Mouse (Mus musculus) kidney, adult 11 months (tissue): Measurements from ENCODE around the gene Nipbl.

ENCODE experiments used
- DNase-seq: peaks from one replicate; pipeline ENCODE4 v3.0.0; 2022

The Nipbl gene

DNA sequence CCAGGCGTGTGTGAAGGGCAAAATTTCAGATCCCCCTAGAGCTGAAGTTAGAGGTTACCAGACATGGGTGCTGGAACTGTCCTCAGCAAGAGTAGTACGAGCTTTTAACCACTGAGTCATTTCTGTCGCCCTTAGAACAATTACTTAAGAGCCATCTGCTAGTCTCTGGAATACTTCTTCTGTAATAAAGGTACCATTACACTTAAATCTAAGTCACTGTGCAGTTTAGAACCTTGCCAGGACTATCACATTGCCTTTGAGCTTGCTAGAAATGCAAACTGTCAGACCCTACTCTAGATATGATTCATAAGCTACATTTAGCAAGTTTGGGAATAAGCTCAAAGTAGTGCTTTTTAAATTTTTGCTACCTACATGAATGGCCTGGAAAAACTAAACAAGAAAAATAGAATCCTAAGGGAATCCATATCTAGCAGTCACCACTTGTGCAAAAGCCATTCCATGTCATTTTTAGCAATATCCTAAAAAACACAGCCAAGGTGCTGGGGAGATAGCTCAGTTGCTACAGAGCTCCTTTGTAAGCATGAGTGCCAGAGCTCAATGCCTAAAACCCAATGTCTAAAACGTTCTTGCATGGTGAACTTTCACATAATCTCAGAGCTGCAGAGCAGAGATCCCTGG, 27.6 kb downstream of the Nipbl start:
- no peak for DNase-seq

DNA sequence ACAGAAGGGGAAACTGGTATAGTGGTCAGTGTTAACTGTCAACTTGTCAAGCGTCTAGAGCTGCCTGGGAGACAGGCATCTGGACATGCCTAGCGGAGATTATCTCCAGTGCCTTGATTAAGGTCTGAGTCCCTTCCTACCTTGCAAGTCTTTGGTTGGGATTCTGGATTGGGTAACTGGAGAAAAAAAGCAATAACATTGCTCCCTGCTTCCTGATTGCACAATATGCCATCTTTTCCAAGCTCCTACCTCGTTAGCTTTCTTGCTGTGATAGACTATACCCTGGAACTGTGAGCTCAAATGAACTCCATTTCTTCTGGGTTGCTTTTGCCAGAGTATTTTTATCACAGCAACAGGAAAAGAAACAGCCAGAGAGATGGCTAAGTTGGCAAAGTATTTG, 30.9 kb downstream of the Nipbl start:
- DNase-seq = no peak

DNA sequence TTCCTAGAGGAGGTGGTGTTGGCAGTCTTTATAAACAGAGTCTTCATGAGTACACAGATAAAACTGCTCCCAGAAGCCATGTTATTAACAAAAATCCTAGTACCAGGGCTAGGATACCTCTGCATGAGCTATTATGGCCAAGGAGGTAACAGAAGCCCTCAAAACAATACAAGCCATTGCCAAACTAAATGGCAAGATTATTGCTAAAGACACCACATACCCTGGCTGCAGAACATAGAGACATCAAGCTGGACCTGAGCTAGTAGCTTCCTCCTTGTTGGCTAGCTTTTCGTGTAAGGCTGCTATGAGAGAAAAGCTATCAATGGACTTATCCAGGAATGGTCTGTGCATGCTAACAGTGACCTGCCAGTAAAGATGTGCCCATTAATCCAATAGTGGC, 32.4 kb downstream of the Nipbl start:
- no peak for DNase-seq

DNA sequence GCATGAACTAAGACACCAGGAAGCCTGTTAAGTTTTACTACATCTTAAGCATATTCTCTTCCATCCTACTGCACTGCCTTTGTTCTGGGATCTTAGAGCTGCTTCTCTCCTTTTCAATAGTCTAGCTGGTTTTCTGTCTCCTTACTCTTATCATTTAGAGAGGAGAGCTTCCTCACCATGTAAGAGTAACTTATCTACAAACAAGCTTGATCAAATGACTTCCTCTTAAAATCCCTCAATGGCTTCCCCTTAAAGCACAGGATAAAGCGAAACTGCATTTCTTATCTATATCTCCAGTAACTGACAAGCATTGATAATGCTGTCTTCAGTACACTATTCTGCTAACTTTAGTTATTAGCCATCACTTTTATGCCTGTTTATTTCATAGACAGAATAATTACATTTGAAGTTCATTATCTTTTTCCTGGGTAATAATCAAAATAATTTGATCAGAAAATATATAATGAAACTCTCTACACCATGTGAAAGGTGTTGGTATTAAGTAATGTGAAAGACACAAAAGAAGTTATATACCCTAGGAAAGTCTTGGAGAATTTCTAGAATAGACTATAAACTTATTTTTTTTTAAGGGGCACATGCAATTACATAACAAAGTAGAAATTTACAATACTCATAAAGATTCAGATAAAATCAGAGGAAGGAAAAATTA, 33.0 kb downstream of the Nipbl start:
- no peak for DNase-seq

DNA sequence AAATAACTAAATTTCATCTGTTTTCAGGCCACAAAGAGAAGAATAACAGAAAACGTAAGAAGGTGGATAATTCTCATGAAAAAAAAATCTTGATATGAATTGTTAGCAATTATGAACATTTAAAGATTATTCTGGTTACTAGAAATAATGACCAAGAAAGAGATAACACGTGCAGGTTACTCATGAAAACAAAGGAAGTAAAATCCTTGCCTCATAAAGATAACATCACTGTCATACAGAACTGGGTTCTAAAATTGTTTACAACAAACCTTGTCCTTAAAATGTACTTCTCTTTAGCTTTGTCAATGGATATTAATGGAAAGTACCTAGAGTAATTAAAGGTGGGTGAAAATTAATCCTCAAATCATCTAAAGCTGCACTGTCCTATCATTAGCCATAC, 37.2 kb downstream of the Nipbl start:
- DNase-seq = no peak

DNA sequence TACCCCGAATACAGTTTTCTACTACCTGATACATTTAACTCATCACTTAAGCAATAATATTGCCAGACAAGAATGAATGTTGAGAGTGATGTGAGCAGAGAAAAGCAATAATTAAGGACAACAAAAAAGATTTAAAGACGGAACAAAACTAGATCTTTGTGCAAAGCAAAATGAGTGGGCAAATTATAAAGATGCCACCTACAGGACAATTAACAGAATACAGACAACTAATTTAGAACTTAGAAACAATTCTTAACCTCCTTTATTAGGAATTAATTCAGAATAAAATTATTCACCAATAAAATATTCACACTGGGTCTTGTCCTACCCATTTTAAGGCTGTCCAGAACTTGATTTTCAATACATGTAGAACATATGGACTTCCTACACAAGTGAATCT, 38.0 kb downstream of the Nipbl start:
- DNase-seq = no peak

DNA sequence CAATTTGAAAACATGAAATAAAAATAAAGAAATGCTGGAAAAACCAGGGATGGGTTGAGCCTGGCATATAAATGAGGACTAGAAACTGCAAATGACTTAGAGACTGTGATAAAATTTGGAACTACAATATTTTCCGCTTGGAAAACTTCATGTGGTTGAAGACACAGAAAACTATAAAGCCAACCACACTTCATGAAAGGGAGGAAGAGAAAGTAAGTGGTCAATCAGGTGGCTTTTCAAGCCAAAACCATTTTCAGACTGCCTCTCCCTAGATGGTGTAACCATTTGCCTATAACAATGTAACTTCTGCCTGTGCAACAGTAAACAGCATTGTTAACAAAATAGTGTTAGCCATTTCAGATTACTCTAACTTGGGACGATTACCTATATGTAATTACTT, 41.7 kb downstream of the Nipbl start:
- DNase-seq = no peak

DNA sequence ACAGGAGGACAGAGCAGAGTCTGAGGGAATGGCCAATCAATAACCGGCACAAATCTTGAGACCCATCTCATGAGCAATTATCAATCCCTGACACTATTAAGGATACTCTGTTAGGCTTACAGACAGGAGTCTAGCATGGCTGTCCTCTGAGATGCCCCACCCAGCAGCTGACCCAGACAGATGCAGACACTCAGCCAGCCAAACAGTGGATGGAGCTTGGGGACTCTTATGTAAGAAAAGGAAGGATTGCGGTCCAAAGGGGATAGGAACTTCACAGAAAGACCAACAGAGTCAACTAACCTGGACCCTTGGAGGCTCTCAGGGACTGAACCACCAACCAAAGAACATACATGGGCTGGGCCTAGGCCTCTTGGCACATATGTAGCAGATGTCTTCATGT, 42.7 kb downstream of the Nipbl start:
- no peak for DNase-seq

DNA sequence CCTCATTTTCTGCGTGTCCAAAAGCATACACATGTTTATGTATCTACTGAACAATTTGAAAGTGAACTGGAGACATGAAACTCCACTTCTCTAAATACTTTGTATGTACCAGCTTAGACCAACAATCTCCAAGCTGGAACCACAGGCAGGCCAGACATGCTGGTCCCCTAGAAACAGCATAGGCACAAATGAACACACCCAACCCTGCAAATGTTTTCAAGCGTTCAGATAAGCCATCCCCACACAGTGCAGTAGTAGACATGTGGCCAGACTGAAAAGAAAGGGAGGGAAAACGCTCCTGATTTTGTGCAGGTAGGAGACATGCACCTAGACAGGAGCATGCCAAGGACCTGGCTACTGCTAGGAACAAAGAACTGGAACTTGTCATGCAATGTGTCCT, 52.5 kb downstream of the Nipbl start:
- no peak for DNase-seq

DNA sequence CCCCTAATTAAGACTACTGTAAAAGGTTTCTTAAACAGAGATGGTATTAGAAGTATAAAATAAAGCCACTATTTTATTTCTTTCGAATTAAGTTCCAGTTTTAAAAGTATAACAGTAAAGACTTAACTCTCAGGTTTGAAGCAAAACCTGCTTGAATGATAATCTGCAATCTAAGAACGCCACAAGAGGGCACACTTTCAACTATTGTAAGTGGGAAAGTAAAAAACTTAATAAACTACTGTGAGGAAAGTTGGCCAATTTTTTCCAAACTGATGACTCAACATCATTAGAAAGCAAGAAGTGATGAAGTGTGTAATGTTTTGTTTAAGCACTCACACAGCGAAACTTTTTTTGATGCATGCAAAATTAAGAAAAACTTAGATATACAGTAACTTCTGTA, 62.0 kb downstream of the Nipbl start:
- DNase-seq = no peak

DNA sequence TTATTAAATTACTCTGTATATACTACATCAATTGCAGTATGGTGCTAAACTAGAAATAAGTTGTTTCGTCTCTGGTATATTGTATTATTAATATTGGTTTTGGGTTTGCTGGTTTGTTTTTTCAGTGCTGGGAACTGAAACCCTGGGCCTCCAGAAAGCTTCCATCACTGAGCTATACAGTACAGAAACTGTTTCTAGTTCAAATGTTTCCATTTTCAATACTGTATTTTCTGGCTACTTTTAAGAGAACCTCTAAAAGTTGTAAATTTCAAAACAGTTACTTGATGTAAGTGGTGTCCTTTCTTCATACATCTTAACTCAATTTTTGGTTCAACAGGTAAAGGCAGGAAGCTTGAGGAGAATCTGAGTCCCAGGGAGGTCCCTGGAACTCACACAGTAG, 68.6 kb downstream of the Nipbl start:
- DNase-seq = no peak

DNA sequence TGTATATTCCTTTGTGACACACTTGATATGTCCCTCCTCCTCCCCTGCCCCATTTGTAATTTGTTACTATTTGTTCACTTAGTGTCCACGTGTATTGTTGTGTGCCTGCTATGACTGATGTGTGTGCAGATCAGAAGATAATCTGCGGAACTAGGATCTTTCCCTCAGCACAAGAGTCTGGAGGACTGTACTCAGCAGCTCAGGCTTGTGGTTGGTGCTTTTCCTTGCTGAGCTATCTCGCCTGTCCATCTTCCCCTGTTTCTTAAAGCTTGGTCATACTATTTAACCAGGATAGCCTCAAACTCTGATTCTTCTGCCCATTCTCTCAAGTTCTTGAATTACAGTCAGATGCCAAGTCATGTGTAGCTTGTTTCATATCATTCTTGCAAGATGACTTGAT, 69.5 kb downstream of the Nipbl start:
- no peak for DNase-seq

DNA sequence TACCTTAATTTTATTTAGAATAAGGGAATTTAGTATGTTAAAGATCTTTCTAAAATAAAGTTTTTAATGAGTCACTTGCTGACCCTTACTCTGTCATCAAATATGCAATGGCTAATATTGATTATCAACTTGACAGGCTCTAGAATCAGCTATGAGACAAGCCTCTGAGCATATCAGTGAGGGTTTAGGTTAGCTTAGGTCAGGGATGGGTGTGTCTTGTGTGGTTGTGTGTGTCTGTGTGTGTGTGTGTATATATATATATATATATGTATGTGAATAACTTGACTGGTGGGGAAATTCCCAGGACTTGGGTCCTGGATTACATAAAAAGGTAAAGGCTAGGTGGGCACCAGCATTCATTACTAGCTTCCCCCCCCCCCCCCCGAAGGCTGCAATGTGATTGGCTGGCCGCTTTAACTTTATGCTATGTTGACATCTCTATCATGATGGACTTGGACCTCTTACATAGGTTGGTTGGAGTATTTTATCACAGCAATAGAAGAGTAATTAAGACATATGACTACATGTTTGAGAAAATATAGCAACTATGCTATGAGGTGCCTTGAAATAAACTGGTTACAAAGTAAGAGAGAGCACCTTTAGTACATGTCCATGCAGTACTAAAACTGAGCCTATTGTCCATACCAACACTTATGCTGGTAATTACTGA, 97.0 kb downstream of the Nipbl start:
- DNase-seq = no peak

DNA sequence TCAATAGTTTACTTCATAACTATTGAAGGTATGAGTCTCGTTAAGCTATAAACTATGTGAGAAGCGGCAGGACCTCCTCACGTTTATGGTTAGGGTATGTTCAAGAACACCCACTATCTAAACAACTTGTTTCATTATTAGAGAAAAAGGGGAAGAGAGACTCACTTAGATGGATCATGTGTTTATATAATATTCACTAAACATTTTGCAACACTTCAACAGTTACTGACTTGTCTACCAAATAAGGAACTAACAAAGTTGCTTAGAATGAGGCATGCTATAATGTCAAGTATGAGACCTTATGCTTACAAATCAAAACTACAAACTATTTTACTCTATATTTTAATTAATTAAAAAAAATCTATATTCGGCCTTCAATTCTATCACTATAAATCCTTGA, 103.7 kb downstream of the Nipbl start:
- no peak for DNase-seq

DNA sequence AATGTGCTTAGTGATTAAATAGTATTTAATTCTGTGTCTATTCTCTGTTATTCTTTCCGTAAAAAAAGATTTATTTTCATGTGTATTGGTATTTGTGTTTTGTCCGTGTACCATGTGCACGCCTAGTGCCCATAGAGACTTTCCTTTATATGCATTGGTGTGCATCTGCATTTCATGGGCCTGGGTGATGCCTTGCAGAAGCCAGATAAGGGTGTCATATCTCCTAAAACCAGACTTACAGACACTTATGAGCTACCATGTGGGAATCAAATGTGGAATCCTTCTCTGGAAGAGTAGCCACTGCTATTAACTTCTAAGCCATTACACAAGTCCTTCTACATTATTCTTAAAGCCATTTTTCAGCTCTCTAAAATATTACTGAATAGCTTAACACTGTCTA, 112.7 kb downstream of the Nipbl start:
- no peak for DNase-seq

DNA sequence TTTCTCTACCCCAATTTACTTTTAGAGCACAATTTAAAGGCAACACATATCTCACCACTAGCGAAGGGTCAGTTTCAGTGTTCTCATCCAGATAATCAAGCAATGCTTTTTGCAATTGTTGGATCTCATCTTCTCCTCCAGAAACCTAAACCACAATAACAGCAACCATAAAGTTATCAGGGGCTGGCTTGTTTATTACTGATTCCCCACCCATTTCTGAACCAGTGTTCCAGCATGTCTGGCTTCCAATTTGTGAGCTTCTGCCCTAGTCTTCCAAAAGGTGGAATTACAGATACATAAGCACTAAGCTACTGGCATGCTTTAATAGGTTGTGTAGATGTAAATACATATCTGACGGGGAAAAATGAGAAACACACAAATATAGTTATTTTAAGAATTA, 118.6 kb downstream of the Nipbl start:
- DNase-seq = no peak

DNA sequence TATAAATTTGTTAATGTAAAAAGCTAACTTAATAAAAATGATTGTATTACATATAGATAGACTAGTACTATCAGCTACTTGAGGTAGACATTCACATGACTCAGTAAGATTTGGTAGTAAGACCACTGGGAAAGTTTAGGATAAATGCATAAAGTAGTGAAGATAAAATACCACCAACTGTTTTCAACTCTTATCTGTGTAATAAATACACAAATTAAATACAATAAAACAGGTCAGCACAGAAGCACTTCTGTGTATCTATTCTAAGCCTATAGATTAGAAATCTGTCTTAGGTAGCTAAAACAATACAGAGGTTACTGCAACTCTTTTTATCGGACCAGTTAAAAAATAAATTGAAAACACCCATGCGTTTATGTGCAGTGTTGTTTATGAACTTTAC, 119.4 kb downstream of the Nipbl start:
- DNase-seq = no peak

DNA sequence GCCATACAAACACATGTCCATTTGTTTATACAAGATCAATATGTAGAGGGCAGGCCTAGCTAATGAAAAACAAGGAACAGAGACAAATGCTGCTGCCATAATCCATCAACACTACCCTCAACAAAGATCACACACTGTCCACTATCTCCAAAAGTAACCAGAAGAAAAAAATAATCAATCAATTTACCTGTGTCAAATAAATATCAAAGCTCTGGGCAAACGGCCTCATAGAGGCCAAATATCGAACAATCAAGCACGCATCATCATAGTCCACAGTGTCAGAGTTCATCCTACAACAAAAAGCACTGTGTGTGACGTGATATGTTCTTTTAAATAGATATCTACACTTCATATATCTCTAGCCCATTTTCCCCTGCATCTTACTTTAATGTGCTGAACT, 120.2 kb downstream of the Nipbl start:
- no peak for DNase-seq

DNA sequence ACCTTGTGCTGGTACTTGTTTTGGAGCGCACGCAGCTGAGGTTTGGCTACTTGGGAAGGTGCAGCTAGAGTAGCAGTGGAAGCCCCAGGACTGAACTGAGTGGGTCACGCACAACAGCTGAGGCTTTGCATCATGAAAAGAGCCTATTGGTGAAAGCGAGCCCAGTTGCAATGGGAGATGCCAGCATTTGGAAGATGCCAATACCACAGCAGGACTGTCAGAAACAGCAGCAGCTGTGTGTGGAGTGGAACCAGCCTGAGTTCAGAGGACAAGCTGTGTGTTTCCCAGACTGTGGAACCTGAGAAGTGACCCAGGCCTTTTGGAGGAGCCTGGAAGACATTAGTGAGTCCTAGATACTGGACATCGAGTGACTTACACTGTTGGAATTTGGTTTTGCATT, 122.8 kb downstream of the Nipbl start:
- no peak for DNase-seq

DNA sequence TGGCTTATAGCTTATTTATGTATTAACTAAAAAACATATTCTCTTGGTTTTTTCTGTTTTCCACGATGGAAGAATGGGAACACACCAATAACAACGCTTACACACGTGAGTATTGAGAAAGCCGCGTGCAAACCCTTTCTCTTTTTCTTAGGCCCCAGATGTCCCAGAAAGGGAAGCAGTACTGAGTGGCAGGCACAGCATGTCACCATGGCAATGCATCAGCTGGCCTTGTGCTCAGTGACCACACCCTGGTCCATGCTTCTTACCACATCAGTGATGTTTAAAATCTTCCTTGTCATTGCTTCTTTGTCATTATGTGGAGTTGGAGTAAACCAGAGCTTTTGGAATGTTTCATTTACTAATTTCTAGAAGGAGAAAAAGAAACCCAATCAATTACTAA, 125.1 kb downstream of the Nipbl start:
- DNase-seq = no peak

DNA sequence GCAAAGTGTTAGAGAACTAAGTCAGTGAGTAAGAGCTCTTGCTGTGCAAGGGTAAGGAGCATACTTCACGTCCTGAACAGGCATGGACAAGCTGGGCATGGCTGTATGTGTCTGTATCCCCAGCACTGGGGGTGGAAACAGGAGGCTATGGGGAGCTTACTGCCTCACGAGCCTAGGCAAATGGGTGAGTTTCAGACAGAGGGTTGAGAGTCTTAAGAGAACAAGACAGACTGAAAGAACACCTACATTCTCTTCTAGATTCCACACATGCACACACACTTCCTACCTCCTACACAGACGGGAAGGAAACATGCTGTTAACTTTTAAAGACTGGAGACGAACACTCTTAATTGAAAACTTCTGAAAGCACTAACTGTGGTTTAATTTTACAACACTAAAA, 126.9 kb downstream of the Nipbl start:
- no peak for DNase-seq

DNA sequence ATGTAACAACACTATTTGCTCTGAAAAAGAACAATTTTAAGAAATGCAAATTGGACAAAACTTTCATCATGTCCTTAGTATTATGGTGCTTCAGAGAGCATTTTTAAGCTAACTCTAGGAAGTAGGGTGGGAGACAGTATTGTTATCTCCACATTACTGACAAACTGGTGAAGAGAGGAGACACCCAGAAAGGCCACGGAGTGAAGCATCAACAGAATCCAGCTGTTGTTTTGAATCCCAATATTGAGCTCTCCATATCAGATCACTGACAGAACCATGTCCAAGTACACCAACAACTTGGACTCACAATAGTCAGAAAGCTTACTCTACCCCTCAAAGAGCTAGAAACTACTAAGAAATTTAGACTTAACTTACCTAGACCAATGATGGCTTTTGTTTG, 138.8 kb downstream of the Nipbl start:
- no peak for DNase-seq

DNA sequence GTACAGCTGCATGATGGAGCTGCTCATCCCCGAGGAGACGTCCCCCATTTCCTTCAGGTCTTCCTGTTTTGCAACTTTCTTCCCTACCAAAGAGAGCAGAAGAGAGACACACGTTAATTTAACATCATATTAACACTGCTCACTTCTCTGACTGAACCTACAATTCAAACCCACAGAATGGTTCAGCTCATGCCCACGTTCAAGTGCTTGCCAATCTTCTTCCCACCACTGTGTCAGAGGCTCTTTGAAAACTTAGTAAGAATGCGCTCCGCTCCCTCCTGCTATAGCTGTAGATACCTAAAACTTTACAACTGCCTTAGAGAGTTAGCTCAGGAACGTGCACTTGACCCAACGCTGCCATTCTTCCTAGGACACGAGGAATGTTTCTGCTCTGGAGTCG, 141.3 kb downstream of the Nipbl start:
- DNase-seq = no peak

DNA sequence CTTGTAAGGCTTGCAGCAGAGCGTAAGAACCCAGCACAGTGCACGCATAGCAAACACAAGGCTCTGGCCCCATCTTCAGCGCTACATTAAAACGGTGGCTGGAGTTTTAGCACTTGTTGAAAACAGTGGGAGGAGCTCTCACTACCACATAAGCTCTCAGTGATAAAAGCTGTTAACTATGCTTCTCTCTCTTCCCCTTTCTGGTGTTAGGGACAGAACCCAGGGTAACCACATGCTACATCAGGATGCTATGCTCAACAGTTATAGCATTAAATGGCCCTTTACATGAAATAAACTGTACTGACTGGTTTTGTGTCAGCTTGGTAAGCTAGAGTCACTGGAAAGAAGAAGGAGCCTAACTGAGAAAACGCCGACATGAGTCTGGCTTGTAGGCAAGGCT, 150.1 kb downstream of the Nipbl start:
- no peak for DNase-seq

DNA sequence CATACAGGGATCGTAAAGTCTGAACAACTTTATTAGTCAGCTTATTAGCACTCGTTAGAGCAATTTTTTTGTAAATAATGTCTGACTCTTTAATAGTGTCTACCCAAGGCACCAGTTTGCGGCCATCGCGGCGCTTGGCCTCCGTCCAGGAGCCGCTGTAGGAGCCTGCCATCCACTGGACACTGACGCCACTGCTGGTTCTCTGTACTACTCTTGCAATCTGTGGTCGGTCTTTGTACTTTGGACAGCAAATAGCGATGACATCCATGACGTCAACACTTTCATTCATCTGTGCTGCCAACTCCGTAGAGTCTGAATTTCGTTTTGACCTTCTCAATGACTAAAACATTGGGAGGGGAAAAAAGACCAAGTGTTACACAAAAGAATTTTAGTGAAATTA, 153.0 kb downstream of the Nipbl start:
- peak; percentile 27 for DNase-seq
